Mouse (Mus musculus) regulatory T cell (primary cell): ENCODE measurements around the gene Cnot2.

Source experiments
- in situ Hi-C: fragments of 300-600 bp; cut with MboI, MseI; formaldehyde crosslinking; loops from one replicate; pipeline ENCODE4 v1.15.1; 2025; ENCODE audit warnings: high pct_unique_total_duplicates

The Cnot2 gene

GRCm38 (mm10) chr10:116486895-116487747 lies 94.2 kb downstream of the Cnot2 start:
- in situ Hi-C loops: no loop called here

- in situ Hi-C loops: no loop called here
Observed at GRCm38 (mm10) chr10:116481917-116482316, 99.4 kb downstream of the Cnot2 start.

- in situ Hi-C loops: no loop called here
Observed at GRCm38 (mm10) chr10:116480988-116481387, 100.3 kb downstream of the Cnot2 start.

DNA sequence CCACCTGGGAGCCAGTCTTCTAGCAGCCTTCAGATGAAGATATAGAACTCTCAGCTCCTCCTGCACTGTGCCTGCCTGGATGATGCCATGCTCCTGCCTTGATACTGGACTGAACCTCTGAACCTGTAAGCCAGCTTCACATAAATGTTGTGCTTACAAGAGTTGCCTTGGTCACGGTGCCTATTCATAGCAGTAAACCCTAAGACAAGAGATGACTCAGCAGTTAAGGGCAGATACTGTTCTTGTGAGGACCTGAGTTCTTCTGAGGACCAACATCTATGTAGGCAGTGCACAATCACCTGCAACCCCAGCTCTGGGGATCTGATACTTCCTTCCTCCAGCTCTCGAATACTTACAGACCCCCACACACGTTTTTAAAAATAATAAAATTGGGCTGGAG lies 104.8 kb downstream of the Cnot2 start:
- in situ Hi-C loops: no loop called here

DNA sequence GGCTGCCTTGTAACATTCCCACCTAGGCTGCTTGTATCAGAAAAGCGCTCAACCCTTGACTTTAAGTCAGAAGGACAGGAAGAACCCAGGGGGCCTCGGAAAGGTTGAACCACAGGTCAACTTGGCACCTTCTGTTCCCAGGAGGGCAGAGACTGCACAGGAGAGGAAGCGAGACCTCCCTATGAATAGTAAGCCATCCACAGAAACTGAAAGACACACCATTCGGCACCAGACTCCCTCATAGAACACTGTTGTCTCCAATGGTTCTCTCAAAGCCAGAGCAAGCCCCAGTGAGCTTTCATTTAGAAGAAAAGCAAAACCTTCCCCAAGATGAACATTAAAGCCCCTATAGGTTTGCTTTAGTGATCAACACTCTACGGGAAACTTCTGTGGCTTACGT lies 105.6 kb downstream of the Cnot2 start:
- in situ Hi-C loops: no loop called here

GRCm38 (mm10) chr10:116473759-116474549 lies 107.4 kb downstream of the Cnot2 start, which contains the start of gene Kcnmb4:
Gene Kcnmb4 (minus strand): TSS chr10:116473878.
- in situ Hi-C loops: no loop called here

DNA sequence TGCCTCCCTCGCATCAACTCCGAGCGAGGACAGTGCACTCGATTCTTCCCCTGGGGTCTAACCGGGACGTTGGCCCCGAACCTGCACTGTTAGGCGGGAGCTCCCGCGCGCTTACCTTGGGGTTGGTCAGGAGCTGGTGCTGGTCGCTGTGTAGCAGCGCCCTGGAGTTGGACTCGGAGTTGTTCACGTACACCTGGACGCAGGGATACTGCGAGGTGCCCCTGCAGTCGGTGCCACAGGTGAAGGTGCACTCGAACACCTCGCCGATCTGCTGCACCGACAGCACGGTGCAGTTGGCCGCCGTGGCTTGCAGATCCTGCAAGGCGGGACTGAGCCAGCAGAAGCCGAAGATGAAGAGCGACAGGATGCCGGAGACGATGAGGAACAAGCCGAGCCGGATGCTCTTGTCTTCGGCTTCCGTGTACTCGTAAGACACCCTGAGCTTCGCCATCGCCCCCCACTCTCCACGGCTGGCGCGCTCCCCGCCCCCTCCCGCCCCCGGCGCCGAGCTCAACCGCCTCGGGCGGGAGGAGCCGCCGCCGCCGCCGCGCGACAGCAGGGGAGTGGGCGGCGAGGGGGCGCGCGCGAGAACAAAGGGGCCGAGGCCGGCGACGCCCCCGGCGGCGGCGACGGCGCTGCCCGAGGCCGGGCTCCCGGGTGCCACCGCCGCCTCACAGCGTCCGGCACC lies 108.1 kb downstream of the Cnot2 start:
- in situ Hi-C loops: no loop called here

DNA sequence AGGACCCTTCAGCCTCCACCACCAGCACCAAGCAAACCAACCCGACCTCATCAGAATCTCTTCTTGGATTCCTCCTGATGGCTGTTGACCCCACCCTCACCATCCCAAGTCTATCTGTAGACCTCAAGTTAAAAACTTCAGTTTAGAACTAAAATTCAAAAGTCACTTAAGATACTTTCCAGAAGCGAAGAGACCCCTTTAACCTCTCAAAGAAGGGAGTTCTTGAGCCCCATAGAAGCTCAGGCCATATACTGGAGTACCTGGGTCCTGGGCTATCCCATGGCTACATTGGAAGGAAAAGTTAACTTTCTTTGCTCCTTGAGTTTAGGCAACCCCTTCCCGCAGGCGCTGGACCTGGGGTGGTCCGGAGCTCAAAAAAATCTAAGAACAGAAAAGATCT lies 108.7 kb downstream of the Cnot2 start:
- in situ Hi-C loops: no loop called here

GRCm38 (mm10) chr10:116470306-116470925 lies 110.9 kb downstream of the Cnot2 start:
- in situ Hi-C loops: no loop called here

DNA sequence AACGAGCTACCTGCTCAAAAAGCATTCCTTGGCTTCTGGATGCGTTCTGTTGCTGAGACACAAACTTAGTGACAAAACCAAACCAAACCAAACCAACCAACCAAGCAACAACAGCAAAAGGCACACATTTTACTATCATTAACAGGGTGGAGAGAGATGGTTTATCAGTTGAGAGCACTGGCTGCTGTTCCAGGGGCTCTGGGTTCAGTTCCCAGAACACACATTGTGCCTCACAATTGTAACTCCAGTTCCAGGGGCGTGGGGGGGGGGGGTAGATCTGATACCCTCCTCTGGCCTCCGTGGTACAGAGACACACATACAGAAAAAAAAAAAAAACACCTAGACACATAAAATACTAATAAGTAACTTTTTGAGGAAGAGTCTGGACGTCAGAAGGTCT lies 113.2 kb downstream of the Cnot2 start:
- in situ Hi-C loops: no loop called here

- in situ Hi-C loops: no loop called here
Observed at GRCm38 (mm10) chr10:116463753-116464345, 117.5 kb downstream of the Cnot2 start.

GRCm38 (mm10) chr10:116461443-116461842 lies 119.9 kb downstream of the Cnot2 start:
- in situ Hi-C loops: no loop called here

DNA sequence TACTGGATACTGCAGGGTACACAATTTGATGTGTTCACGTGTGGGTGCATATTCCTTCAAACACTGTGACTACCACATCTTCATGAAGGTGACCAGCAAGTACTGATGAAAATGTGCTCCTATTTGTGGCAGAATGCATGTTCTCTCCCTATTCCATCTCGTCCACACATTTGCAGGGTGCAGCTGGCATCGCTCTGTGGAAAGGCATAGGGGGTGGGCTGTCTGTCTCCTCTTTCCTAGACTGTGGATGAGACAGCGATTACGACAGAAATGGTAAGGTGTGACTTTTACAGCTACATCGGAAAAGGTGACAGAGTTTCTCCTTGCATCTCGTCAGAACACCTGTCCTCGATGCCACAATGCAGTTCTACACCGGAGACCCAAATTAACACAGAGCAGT lies 122.5 kb downstream of the Cnot2 start:
- in situ Hi-C loops: no loop called here

DNA sequence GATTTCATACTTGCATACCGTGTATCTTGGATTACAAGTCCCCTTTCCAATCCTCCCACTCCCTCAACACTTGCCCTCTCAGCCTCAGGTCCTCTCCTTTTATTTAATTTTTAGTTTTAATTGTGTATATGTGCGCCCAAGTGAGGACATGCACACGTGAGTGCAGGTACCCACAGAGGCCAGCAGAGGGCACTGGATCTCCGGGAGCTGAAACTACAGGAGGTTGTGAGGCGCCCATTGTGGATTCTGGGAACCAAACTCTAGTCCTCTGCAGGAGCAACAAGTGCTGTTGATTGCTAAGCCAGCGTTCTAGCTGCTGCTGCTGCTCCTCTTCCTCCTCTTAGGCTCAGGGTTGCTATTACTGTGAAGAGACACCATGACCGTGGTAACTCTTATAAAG lies 128.5 kb downstream of the Cnot2 start:
- in situ Hi-C loops: no loop called here

GRCm38 (mm10) chr10:116450621-116451020 lies 130.7 kb downstream of the Cnot2 start:
- in situ Hi-C loops: no loop called here

DNA sequence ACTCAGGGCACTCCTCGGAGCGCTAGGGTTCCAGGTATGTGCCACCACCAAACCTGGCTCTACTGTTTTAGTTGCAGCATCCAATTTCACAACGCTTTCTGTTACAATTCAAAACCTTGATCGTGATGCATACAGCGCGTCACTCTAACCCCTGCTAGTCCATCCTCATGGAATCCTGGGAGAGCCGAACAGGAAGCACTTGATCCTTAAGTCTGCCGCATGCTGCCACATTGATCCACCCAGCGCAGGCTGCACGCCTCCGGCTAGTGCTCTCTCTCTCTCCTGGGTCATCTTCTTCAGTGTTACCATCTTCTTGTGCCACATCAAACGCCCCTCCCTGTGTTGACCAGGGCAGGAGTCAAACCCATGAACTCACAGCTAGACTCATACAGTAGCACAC lies 133.1 kb downstream of the Cnot2 start:
- in situ Hi-C loops: no loop called here

DNA sequence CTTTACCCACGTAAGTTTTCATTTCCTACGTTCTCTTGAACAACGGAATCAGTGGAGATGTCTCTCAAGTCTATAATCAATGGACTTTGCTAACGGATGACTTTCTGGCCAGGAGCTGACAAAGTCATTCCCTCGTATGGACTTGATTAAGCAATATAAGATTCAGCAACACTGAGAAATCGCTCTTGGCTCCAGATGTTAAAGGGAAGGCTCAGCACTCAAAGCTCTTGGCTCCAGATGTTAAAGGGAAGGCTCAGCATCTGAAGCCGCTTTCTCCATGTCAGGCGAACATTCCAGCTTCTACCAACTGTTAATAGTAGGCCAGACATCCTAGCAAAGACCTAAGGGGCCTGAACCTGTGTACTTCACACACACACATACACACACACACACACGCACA lies 134.1 kb downstream of the Cnot2 start:
- in situ Hi-C loops: no loop called here

GRCm38 (mm10) chr10:116446040-116446439 lies 135.3 kb downstream of the Cnot2 start:
- in situ Hi-C loops: no loop called here

DNA sequence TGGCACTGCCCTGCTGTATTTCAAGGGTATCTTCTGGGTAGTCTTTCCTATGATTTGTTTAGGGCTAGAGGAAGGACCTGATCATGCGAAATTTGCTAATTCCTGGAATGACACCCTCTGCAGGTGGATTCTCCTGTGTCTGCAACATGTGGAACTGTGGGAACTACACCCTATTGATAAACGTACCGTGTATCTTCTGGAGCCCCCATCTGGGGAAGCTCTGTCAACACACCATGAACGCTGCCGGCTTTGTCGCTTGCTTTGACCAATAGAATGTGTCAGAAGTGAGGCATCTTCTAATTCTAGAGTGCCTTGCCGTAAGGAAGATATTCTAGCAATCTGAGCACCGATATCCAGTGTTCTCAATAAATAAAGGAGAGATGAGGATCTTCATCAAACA lies 136.5 kb downstream of the Cnot2 start:
- in situ Hi-C loops: no loop called here

DNA sequence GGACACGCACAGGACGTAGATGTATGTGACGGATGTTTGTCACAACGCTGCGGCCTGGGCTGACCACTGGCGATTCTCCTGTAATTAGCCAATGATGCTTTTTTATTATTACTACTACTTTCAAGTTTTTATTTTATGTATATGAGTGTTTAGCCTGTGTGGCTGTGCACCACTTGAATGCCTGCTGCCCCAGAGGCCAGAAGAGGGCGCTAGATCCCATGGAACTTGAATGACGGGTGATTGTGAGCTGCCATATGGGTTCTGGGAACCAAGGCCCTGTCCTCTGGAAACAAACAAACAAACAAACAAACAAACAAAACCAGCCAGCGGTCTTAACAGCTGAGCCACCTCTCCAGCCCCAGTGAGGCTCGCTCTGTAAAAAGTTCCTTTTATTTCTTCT lies 136.9 kb downstream of the Cnot2 start:
- in situ Hi-C loops: no loop called here

GRCm38 (mm10) chr10:116440946-116441345 lies 140.4 kb downstream of the Cnot2 start:
- in situ Hi-C loops: no loop called here
